Mouse (Mus musculus) neural tube, embryonic 14.5 days (tissue): ENCODE results near the gene Rpl31. TPM values are rescaled to one million over a fixed set of nuclear protein-coding genes. Genes with fewer than 3 reads are reported as not detected.
A peak's percentile ranks its signal among the peaks of the same experiment; 100 is the strongest.

Experiments
- ATAC-seq: fragments of 200-750 bp; cut with Nextera tagmentation; 2 replicates; pipeline ENCODE4 v1.8.0; 2017; ENCODE audit warnings: low read depth, mild to moderate bottlenecking, moderate TSS enrichment, moderate library complexity
- H3K27ac ChIP-seq: fragments of 300-500 bp; sonication (generic); 2 replicates; pipeline ENCODE4 v1.5.1; 2014; ENCODE audit warnings: low read depth, mild to moderate bottlenecking, control low read depth, low read length, moderate library complexity, mixed read lengths
- H3K27me3 ChIP-seq: fragments of 300-500 bp; sonication (generic); 2 replicates; pipeline ENCODE4 v1.6.1; 2014; ENCODE audit warnings: low read length; ENCODE audit not compliant: control insufficient read depth, insufficient read depth
- H3K36me3 ChIP-seq: fragments of 300-500 bp; sonication (generic); 2 replicates; pipeline ENCODE4 v1.6.1; 2014; ENCODE audit warnings: low read length, mixed read lengths; ENCODE audit not compliant: control insufficient read depth, insufficient read depth
- H3K4me1 ChIP-seq: fragments of 300-500 bp; sonication (generic); 2 replicates; pipeline ENCODE4 v1.6.1; 2014; ENCODE audit warnings: low read length; ENCODE audit not compliant: control insufficient read depth, insufficient read depth
- H3K4me2 ChIP-seq: fragments of 300-500 bp; sonication (generic); 2 replicates; pipeline ENCODE4 v1.6.1; 2014; ENCODE audit warnings: mild to moderate bottlenecking, low read depth, low read length, control low read depth
- H3K4me3 ChIP-seq: fragments of 300-500 bp; sonication (generic); 2 replicates; pipeline ENCODE4 v1.5.1; 2014; ENCODE audit warnings: low read depth, low read length, control low read depth, mixed read lengths
- H3K9ac ChIP-seq: fragments of 300-500 bp; sonication (generic); replicated peaks from 2 replicates; pipeline ENCODE4 v1.6.1; 2014; ENCODE audit warnings: low read depth, mild to moderate bottlenecking, control low read depth, low read length, mixed read lengths
- H3K9me3 ChIP-seq: fragments of 300-500 bp; sonication (generic); 2 replicates; pipeline ENCODE4 v1.6.1; 2016; ENCODE audit warnings: low read length; ENCODE audit not compliant: control insufficient read depth
- WGBS: fragments of 180-500 bp; shearing (Covaris S2); extraction: QIAGEN DNeasy Blood & Tissue Kit; methylation state at CpG from one replicate; pipeline ENCODE4 v1.1.7; 2014; 5-methylcytosine and 5-hydroxymethylcytosine counted together
- polyA plus RNA-seq: library from polyadenylated mRNA; unstranded; fragments of >200 nt; fragmentation: Nextera tagmentation; extraction: Ambion mirVana; gene quantifications from 2 replicates; pipeline ENCODE4 v1.2.1, GENCODE M21; 2014

The Rpl31 gene
- polyA plus RNA-seq: 385 TPM in 2 replicates

- under 1% methylated on average over 62 of the region's 62 CpGs for WGBS
- peaks cover 15% of the 10 kb centered on the region; the same call in 1 of the 2 replicates for H3K4me1 ChIP-seq
- ATAC-seq: peak; percentile 99
- no peaks in the 10 kb centered on the region for H3K27me3 ChIP-seq
- peak within 1 kb of the TSS; percentile 93 for H3K9ac ChIP-seq
- H3K9me3 ChIP-seq: no peaks in the 10 kb centered on the region
- H3K4me2 ChIP-seq: peak within 1 kb of the TSS; percentile 77
- peak within 1 kb of the TSS; percentile 88 for H3K27ac ChIP-seq
- H3K4me3 ChIP-seq: peak within 1 kb of the TSS; percentile 81
- peaks cover 27% of the 10 kb centered on the region for H3K36me3 ChIP-seq
Observed at GRCm38 (mm10) chr1:39367601-39368266, at the start of gene Rpl31. Gene Rpl31 (plus strand): TSS chr1:39367842.

GRCm38 (mm10) chr1:39317935-39318334, 49.7 kb upstream of the Rpl31 start:
- Histone ChIP-seq H3K27ac (no peak overlapping the region), H3K36me3 (no peaks in the 10 kb centered on the region), H3K9me3 (no peaks in the 10 kb centered on the region), H3K27me3 (no peaks in the 10 kb centered on the region), H3K4me1 (peaks cover 3% of the 10 kb centered on the region; the same call in 1 of the 2 replicates), H3K4me2 (no peak overlapping the region), H3K9ac (no peak overlapping the region), H3K4me3 (no peak overlapping the region)
- 86% methylated on average over 2 of the region's 2 CpGs for WGBS
- no peak for ATAC-seq

GRCm38 (mm10) chr1:39318870-39319269, 48.8 kb upstream of the Rpl31 start:
- 77% methylated on average over 7 of the region's 7 CpGs for WGBS
- H3K36me3 ChIP-seq: no peaks in the 10 kb centered on the region
- ATAC-seq: no peak

GRCm38 (mm10) chr1:39321954-39322353, 45.7 kb upstream of the Rpl31 start:
- Histone ChIP-seq H3K4me1 (no peaks in the 10 kb centered on the region), H3K4me2 (no peak overlapping the region), H3K27me3 (no peaks in the 10 kb centered on the region), H3K27ac (no peak overlapping the region), H3K4me3 (no peak overlapping the region), H3K36me3 (no peaks in the 10 kb centered on the region), H3K9ac (no peak overlapping the region), H3K9me3 (no peaks in the 10 kb centered on the region)
- WGBS: 47% methylated on average over 6 of the region's 6 CpGs
- ATAC-seq: peak; percentile 71; the same call in 1 of the 2 replicates

More at GRCm38 (mm10) chr1:39318870-39319269, 48.8 kb upstream of the Rpl31 start:
- Histone ChIP-seq H3K9me3 (no peaks in the 10 kb centered on the region), H3K4me1 (no peaks in the 10 kb centered on the region), H3K27me3 (no peaks in the 10 kb centered on the region), H3K4me2 (no peak overlapping the region), H3K27ac (no peak overlapping the region), H3K9ac (no peak overlapping the region), H3K4me3 (no peak overlapping the region)

GRCm38 (mm10) chr1:39325228-39325627, 42.4 kb upstream of the Rpl31 start:
- Histone ChIP-seq H3K4me3 (no peak overlapping the region), H3K27me3 (no peaks in the 10 kb centered on the region), H3K4me1 (no peaks in the 10 kb centered on the region), H3K36me3 (no peaks in the 10 kb centered on the region), H3K4me2 (no peak overlapping the region), H3K9me3 (no peaks in the 10 kb centered on the region), H3K9ac (no peak overlapping the region), H3K27ac (no peak overlapping the region)
- 93% methylated on average over 6 of the region's 6 CpGs for WGBS
- no peak for ATAC-seq

GRCm38 (mm10) chr1:39327546-39327945, 40.1 kb upstream of the Rpl31 start:
- Histone ChIP-seq H3K27me3 (no peaks in the 10 kb centered on the region), H3K36me3 (no peaks in the 10 kb centered on the region), H3K4me1 (no peaks in the 10 kb centered on the region), H3K4me2 (no peak overlapping the region), H3K9ac (no peak overlapping the region), H3K4me3 (no peak overlapping the region), H3K9me3 (no peaks in the 10 kb centered on the region), H3K27ac (no peak overlapping the region)
- 65% methylated on average over 7 of the region's 7 CpGs for WGBS
- no peak for ATAC-seq

- no peak overlapping the region for H3K4me2 ChIP-seq
- no peak for ATAC-seq
- H3K4me1 ChIP-seq: no peaks in the 10 kb centered on the region
- no peak overlapping the region for H3K27ac ChIP-seq
- no peak overlapping the region for H3K4me3 ChIP-seq
- H3K9ac ChIP-seq: no peak overlapping the region
- H3K9me3 ChIP-seq: no peaks in the 10 kb centered on the region
- no peaks in the 10 kb centered on the region for H3K36me3 ChIP-seq
- H3K27me3 ChIP-seq: no peaks in the 10 kb centered on the region
- 50% methylated on average over 7 of the region's 7 CpGs for WGBS
Observed at GRCm38 (mm10) chr1:39330857-39331594, 36.6 kb upstream of the Rpl31 start.

GRCm38 (mm10) chr1:39332456-39332855, 35.2 kb upstream of the Rpl31 start:
- H3K9me3 ChIP-seq: no peaks in the 10 kb centered on the region

GRCm38 (mm10) chr1:39335561-39336196, 32.0 kb upstream of the Rpl31 start:
- WGBS: 30% methylated on average over 15 of the region's 15 CpGs
- Histone ChIP-seq H3K9me3 (no peaks in the 10 kb centered on the region), H3K9ac (no peak overlapping the region), H3K4me1 (no peaks in the 10 kb centered on the region), H3K27me3 (no peaks in the 10 kb centered on the region), H3K36me3 (no peaks in the 10 kb centered on the region), H3K27ac (no peak overlapping the region), H3K4me2 (no peak overlapping the region), H3K4me3 (no peak overlapping the region)
- no peak for ATAC-seq

More at GRCm38 (mm10) chr1:39332456-39332855, 35.2 kb upstream of the Rpl31 start:
- no peak for ATAC-seq
- Histone ChIP-seq H3K4me1 (no peaks in the 10 kb centered on the region), H3K9ac (no peak overlapping the region), H3K27ac (no peak overlapping the region), H3K4me2 (no peak overlapping the region), H3K4me3 (no peak overlapping the region), H3K27me3 (no peaks in the 10 kb centered on the region), H3K36me3 (no peaks in the 10 kb centered on the region)
- 81% methylated on average over 4 of the region's 4 CpGs for WGBS
